Mouse (Mus musculus) intestine, embryonic 14.5 days (tissue): Measurements from ENCODE around the gene Cyfip2. TPM values are rescaled to one million over a fixed set of nuclear protein-coding genes. Genes with fewer than 3 reads are reported as not detected.

Experiments used
- ATAC-seq: fragments of 200-750 bp; cut with Nextera tagmentation; replicated peaks from 2 replicates; pipeline ENCODE4 v1.8.0; 2017; ENCODE audit warnings: low read depth, moderate number of reproducible peaks, moderate TSS enrichment, moderate library complexity; ENCODE audit not compliant: low FRiP score, low TSS enrichment
- DNase-seq: peaks from one replicate; pipeline ENCODE4 v3.0.0-alpha.2; 2018; ENCODE audit warnings: low spot score
- H3K27ac ChIP-seq: fragments of 300-500 bp; sonication (generic); 2 replicates; pipeline ENCODE4 v1.5.1; 2014; ENCODE audit warnings: low read depth, mild to moderate bottlenecking, control low read depth
- H3K27me3 ChIP-seq: fragments of 300-500 bp; sonication (generic); replicated peaks from 2 replicates; pipeline ENCODE4 v1.6.1; 2014; ENCODE audit warnings: low read length, control low read depth; ENCODE audit not compliant: control insufficient read depth, insufficient read depth
- H3K36me3 ChIP-seq: fragments of 300-500 bp; sonication (generic); 2 replicates; pipeline ENCODE4 v1.6.1; 2014; ENCODE audit warnings: low read length, control low read depth; ENCODE audit not compliant: control insufficient read depth, insufficient read depth
- H3K4me1 ChIP-seq: fragments of 300-500 bp; sonication (generic); replicated peaks from 2 replicates; pipeline ENCODE4 v1.6.1; 2014; ENCODE audit warnings: low read length, control low read depth, mixed read lengths; ENCODE audit not compliant: control insufficient read depth, insufficient read depth
- H3K4me2 ChIP-seq: fragments of 300-500 bp; sonication (generic); 2 replicates; pipeline ENCODE4 v1.6.1; 2014; ENCODE audit warnings: low read length
- H3K4me3 ChIP-seq: fragments of 300-500 bp; sonication (generic); 2 replicates; pipeline ENCODE4 v1.5.1; 2014; ENCODE audit warnings: low read depth, low read length, control low read depth, mixed read lengths
- H3K9ac ChIP-seq: fragments of 300-500 bp; sonication (generic); 2 replicates; pipeline ENCODE4 v1.6.1; 2014; ENCODE audit warnings: mild to moderate bottlenecking, low read length
- H3K9me3 ChIP-seq: fragments of 300-500 bp; sonication (generic); 2 replicates; pipeline ENCODE4 v1.6.1; 2016; ENCODE audit warnings: low read length, control low read depth; ENCODE audit not compliant: control insufficient read depth
- WGBS: fragments of 180-500 bp; shearing (Covaris S2); extraction: QIAGEN DNeasy Blood & Tissue Kit; methylation state at CpG from one replicate; pipeline ENCODE4 v1.1.7; 2014; 5-methylcytosine and 5-hydroxymethylcytosine counted together
- polyA plus RNA-seq: library from polyadenylated mRNA; unstranded; fragments of >200 nt; fragmentation: Nextera tagmentation; extraction: Ambion mirVana; gene quantifications from 2 replicates; pipeline ENCODE4 v1.2.1, GENCODE M21; 2014

The Cyfip2 gene
- polyA plus RNA-seq, 1 experiment from 2014 or later = 13.4 TPM

- no peaks in the 10 kb centered on the region for H3K36me3 ChIP-seq
- no peaks in the 10 kb centered on the region for H3K4me1 ChIP-seq
- no peak overlapping the region for H3K27ac ChIP-seq
- no peak overlapping the region for H3K4me3 ChIP-seq
- 96% methylated on average over 4 of the region's 4 CpGs for WGBS
- DNase-seq (no peak), ATAC-seq (no peak)
- no peaks in the 10 kb centered on the region for H3K27me3 ChIP-seq
- no peak overlapping the region for H3K9ac ChIP-seq
- no peak overlapping the region for H3K4me2 ChIP-seq
- no peaks in the 10 kb centered on the region for H3K9me3 ChIP-seq
These were observed 79.9 kb downstream of the Cyfip2 start for GRCm38 (mm10) chr11:46232803-46233202.

- Histone ChIP-seq H3K27ac (no peak overlapping the region), H3K36me3 (no peaks in the 10 kb centered on the region), H3K4me2 (no peak overlapping the region), H3K27me3 (no peaks in the 10 kb centered on the region), H3K4me1 (no peaks in the 10 kb centered on the region), H3K9ac (no peak overlapping the region), H3K4me3 (no peak overlapping the region), H3K9me3 (no peaks in the 10 kb centered on the region)
- WGBS = 76% methylated on average over 6 of the region's 6 CpGs
- DNase-seq (no peak), ATAC-seq (no peak)
These were observed 82.5 kb downstream of the Cyfip2 start for GRCm38 (mm10) chr11:46230184-46230583.

GRCm38 (mm10) chr11:46225345-46225744 is 87.3 kb downstream of the Cyfip2 start:
- no peak for DNase-seq
- no peak overlapping the region for H3K4me3 ChIP-seq
- H3K27ac ChIP-seq = no peak overlapping the region
- no peak overlapping the region for H3K4me2 ChIP-seq
- H3K9ac ChIP-seq = no peak overlapping the region
- no peaks in the 10 kb centered on the region for H3K9me3 ChIP-seq
- WGBS = 91% methylated on average over 5 of the region's 5 CpGs
- no peaks in the 10 kb centered on the region for H3K27me3 ChIP-seq
- H3K36me3 ChIP-seq = no peaks in the 10 kb centered on the region
- no peak for ATAC-seq
- H3K4me1 ChIP-seq = no peaks in the 10 kb centered on the region

- no peaks in the 10 kb centered on the region for H3K36me3 ChIP-seq
- H3K4me3 ChIP-seq = no peak overlapping the region
- no peak overlapping the region for H3K4me2 ChIP-seq
- H3K4me1 ChIP-seq = no peaks in the 10 kb centered on the region; the same call in 1 of the 2 replicates
- H3K9me3 ChIP-seq = no peaks in the 10 kb centered on the region
- no peaks in the 10 kb centered on the region for H3K27me3 ChIP-seq
- no peak overlapping the region for H3K9ac ChIP-seq
- DNase-seq = no peak
- H3K27ac ChIP-seq = no peak overlapping the region
- ATAC-seq = no peak
- 84% methylated on average over 2 of the region's 2 CpGs for WGBS
These were observed 89.1 kb downstream of the Cyfip2 start for GRCm38 (mm10) chr11:46223575-46223974.

- WGBS = 83% methylated on average over 2 of the region's 2 CpGs
These were observed 92.4 kb downstream of the Cyfip2 start for GRCm38 (mm10) chr11:46220211-46220610.

GRCm38 (mm10) chr11:46219380-46219779 is 93.3 kb downstream of the Cyfip2 start:
- no peaks in the 10 kb centered on the region for H3K36me3 ChIP-seq
- no peak overlapping the region for H3K4me2 ChIP-seq
- peaks cover 8% of the 10 kb centered on the region for H3K4me1 ChIP-seq
- DNase-seq = no peak
- H3K9ac ChIP-seq = no peak overlapping the region
- no peak overlapping the region for H3K4me3 ChIP-seq
- no peak for ATAC-seq
- H3K9me3 ChIP-seq = no peaks in the 10 kb centered on the region
- H3K27me3 ChIP-seq = no peaks in the 10 kb centered on the region
- 86% methylated on average over 9 of the region's 9 CpGs for WGBS
- no peak overlapping the region for H3K27ac ChIP-seq

More at GRCm38 (mm10) chr11:46220211-46220610, 92.4 kb downstream of the Cyfip2 start:
- H3K27me3 ChIP-seq = no peaks in the 10 kb centered on the region
- H3K9ac ChIP-seq = no peak overlapping the region
- no peak overlapping the region for H3K27ac ChIP-seq
- no peaks in the 10 kb centered on the region for H3K9me3 ChIP-seq
- H3K4me2 ChIP-seq = no peak overlapping the region
- DNase-seq (no peak), ATAC-seq (no peak)
- H3K4me3 ChIP-seq = no peak overlapping the region
- H3K4me1 ChIP-seq = no peaks in the 10 kb centered on the region; the same call in 1 of the 2 replicates
- H3K36me3 ChIP-seq = no peaks in the 10 kb centered on the region

GRCm38 (mm10) chr11:46218584-46218983 is 94.1 kb downstream of the Cyfip2 start:
- Histone ChIP-seq H3K9ac (no peak overlapping the region), H3K27ac (no peak overlapping the region), H3K4me1 (peaks cover 15% of the 10 kb centered on the region), H3K27me3 (no peaks in the 10 kb centered on the region), H3K36me3 (no peaks in the 10 kb centered on the region), H3K4me3 (no peak overlapping the region), H3K9me3 (no peaks in the 10 kb centered on the region), H3K4me2 (no peak overlapping the region)
- ATAC-seq = no peak
- 45% methylated on average over 5 of the region's 5 CpGs for WGBS
- DNase-seq = no peak

GRCm38 (mm10) chr11:46217686-46218085 is 95.0 kb downstream of the Cyfip2 start:
- WGBS = 90% methylated on average over 9 of the region's 9 CpGs
- Histone ChIP-seq H3K9ac (no peak overlapping the region), H3K27ac (no peak overlapping the region), H3K4me1 (peaks cover 23% of the 10 kb centered on the region), H3K27me3 (no peaks in the 10 kb centered on the region), H3K9me3 (no peaks in the 10 kb centered on the region), H3K36me3 (no peaks in the 10 kb centered on the region), H3K4me3 (no peak overlapping the region), H3K4me2 (no peak overlapping the region)
- no peak for DNase-seq
- no peak for ATAC-seq

GRCm38 (mm10) chr11:46216669-46217068 is 96.0 kb downstream of the Cyfip2 start:
- 75% methylated on average over 7 of the region's 7 CpGs for WGBS
- ATAC-seq = no peak
- no peak overlapping the region for H3K4me3 ChIP-seq

More at GRCm38 (mm10) chr11:46216669-46217068, 96.0 kb downstream of the Cyfip2 start:
- Histone ChIP-seq H3K9ac (no peak overlapping the region), H3K9me3 (no peaks in the 10 kb centered on the region), H3K27ac (no peak overlapping the region), H3K36me3 (no peaks in the 10 kb centered on the region), H3K4me2 (no peak overlapping the region), H3K27me3 (no peaks in the 10 kb centered on the region), H3K4me1 (peaks cover 30% of the 10 kb centered on the region)
- no peak for DNase-seq
